Mouse (Mus musculus) ES-E14 (cell line): ENCODE measurements around the gene Kxd1. TPM values are rescaled to one million over a fixed set of nuclear protein-coding genes. Genes with fewer than 3 reads are reported as not detected.

Experiments
- DNase-seq: peaks from one replicate; pipeline ENCODE4 v3.0.0-alpha.2; 2013; ENCODE audit warnings: low read depth, low spot score
- H3K27ac ChIP-seq: 2 replicates; pipeline ENCODE4 v1.5.1; 2012; ENCODE audit warnings: low read depth, mild to moderate bottlenecking, low read length, moderate library complexity, mixed read lengths; ENCODE audit not compliant: poor library complexity, insufficient read depth, severe bottlenecking
- H3K36me3 ChIP-seq: 2 replicates; pipeline ENCODE4 v1.6.1; 2012; ENCODE audit warnings: mild to moderate bottlenecking, low read length, moderate library complexity, mixed read lengths; ENCODE audit not compliant: control insufficient read depth, poor library complexity, insufficient read depth, severe bottlenecking
- H3K4me1 ChIP-seq, 2 experiments: fragments of 150-350 bp in 1 of 2; sonication (generic) in 1 of 2; 2 replicates each; pipeline ENCODE4 v1.6.1; 2012; ENCODE audit warnings: low read length in 2 of 2, mild to moderate bottlenecking in 1 of 2, mixed read lengths in 1 of 2; ENCODE audit not compliant: control insufficient read depth in 2 of 2, insufficient read depth in 2 of 2, poor library complexity in 1 of 2
- H3K4me3 ChIP-seq, 2 experiments: fragments of 150-350 bp in 1 of 2; sonication (generic) in 1 of 2; 2 replicates each; pipeline ENCODE4 v1.5.1; 2012; ENCODE audit warnings: low read length in 2 of 2, low read depth in 1 of 2, mild to moderate bottlenecking in 1 of 2, mixed read lengths in 1 of 2; ENCODE audit not compliant: insufficient read depth in 1 of 2, poor library complexity in 1 of 2, severe bottlenecking in 1 of 2
- H3K9ac ChIP-seq: 2 replicates; pipeline ENCODE4 v1.6.1; 2012; ENCODE audit warnings: low read depth, mild to moderate bottlenecking, low read length, mixed read lengths; ENCODE audit not compliant: poor library complexity, insufficient read depth, severe bottlenecking
- H3K9me3 ChIP-seq: fragments of 150-350 bp; sonication (generic); 2 replicates; pipeline ENCODE4 v1.6.1; 2012; ENCODE audit warnings: low read depth, mild to moderate bottlenecking, low read length; ENCODE audit not compliant: control insufficient read depth, insufficient read depth
- CHD2 ChIP-seq: IDR thresholded peaks from 2 replicates; pipeline ENCODE4 v1.6.1; 2014; ENCODE audit warnings: mild to moderate bottlenecking, low read depth, low read length, inconsistent platforms
- HCFC1 ChIP-seq: IDR thresholded peaks from 2 replicates; pipeline ENCODE4 v1.6.1; 2012; ENCODE audit warnings: low read length, inconsistent platforms, borderline replicate concordance; ENCODE audit not compliant: insufficient read depth
- MAFK ChIP-seq: IDR thresholded peaks from 2 replicates; pipeline ENCODE4 v1.6.1; 2014; ENCODE audit warnings: mild to moderate bottlenecking, low read depth, low read length, inconsistent platforms; ENCODE audit not compliant: insufficient read depth
- ZC3H11A ChIP-seq: IDR thresholded peaks from 2 replicates; pipeline ENCODE4 v1.6.1; 2012; ENCODE audit warnings: low read depth, mild to moderate bottlenecking, inconsistent platforms, low read length, borderline replicate concordance
- ZNF384 ChIP-seq: IDR thresholded peaks from 2 replicates; pipeline ENCODE4 v1.6.1; 2012; ENCODE audit warnings: low read depth, low read length, inconsistent platforms
- in situ Hi-C, 2 experiments: fragments of 600-800 bp; cut with MboI; formaldehyde crosslinking; loops; one replicate each; pipeline ENCODE4 v1.15.1; 2025; ENCODE audit warnings: low sequenced_read_pairs in 2 of 2, inconsistent platforms in 1 of 2; ENCODE audit not compliant: unreplicated experiment in 2 of 2
- total RNA-seq: library from RNA; depleted of rRNA; stranded (reverse); fragments of 300-350 nt; gene quantifications from 2 replicates; pipeline ENCODE4 v1.2.3, GENCODE M21; 2012

Gene Kxd1
- total RNA-seq, 1 experiment, result 35.3 TPM

GRCm38 (mm10) chr8:70549412-70550184 lies 21.8 kb upstream of the Kxd1 start:
- Histone ChIP-seq H3K4me1 (no peaks in the 10 kb centered on the region; a peak in 1 of 4 replicates), H3K4me3 (no peak overlapping the region), H3K36me3 (no peaks in the 10 kb centered on the region; the same call in 1 of the 2 replicates), H3K9me3 (no peaks in the 10 kb centered on the region), H3K27ac (no peak overlapping the region), H3K9ac (no peak overlapping the region)
- in situ Hi-C loops, result no loop called here
- TF ChIP-seq CHD2 (no peak), ZNF384 (peak; percentile 85)
- no peak for DNase-seq

GRCm38 (mm10) chr8:70547762-70548161 lies 20.0 kb upstream of the Kxd1 start:
- Histone ChIP-seq H3K9ac (no peak overlapping the region), H3K4me1 (no peaks in the 10 kb centered on the region; a peak in 1 of 4 replicates), H3K36me3 (no peaks in the 10 kb centered on the region; the same call in 1 of the 2 replicates), H3K4me3 (no peak overlapping the region), H3K27ac (no peak overlapping the region), H3K9me3 (no peaks in the 10 kb centered on the region)
- no peak for DNase-seq
- TF ChIP-seq CHD2 (no peak), HCFC1 (no peak), MAFK (no peak), ZC3H11A (no peak), ZNF384 (no peak)
- in situ Hi-C loops, result no loop called here

- TF ChIP-seq HCFC1 (no peak), MAFK (no peak), CHD2 (no peak), ZNF384 (no peak), ZC3H11A (no peak)
- in situ Hi-C loops, result no loop called here
Measured at GRCm38 (mm10) chr8:70546412-70546811, 18.7 kb upstream of the Kxd1 start.

GRCm38 (mm10) chr8:70544200-70544687 lies 16.5 kb upstream of the Kxd1 start:
- Histone ChIP-seq H3K4me1 (peaks cover 0 to 2% of the 10 kb centered on the region in 2 experiments; a peak in 1 of 4 replicates), H3K36me3 (no peaks in the 10 kb centered on the region; the same call in 1 of the 2 replicates), H3K9ac (no peak overlapping the region), H3K4me3 (no peak overlapping the region), H3K9me3 (no peaks in the 10 kb centered on the region), H3K27ac (no peak overlapping the region)
- in situ Hi-C loops, result no loop called here
- TF ChIP-seq CHD2 (no peak), HCFC1 (no peak), ZC3H11A (no peak), ZNF384 (0 out of 2 replicates have a peak, but pooled peaks have one; percentile 19), MAFK (no peak)
- DNase-seq, result no peak

More at GRCm38 (mm10) chr8:70546412-70546811, 18.7 kb upstream of the Kxd1 start:
- no peaks in the 10 kb centered on the region for H3K9me3 ChIP-seq
- H3K9ac ChIP-seq, result no peak overlapping the region
- H3K27ac ChIP-seq, result no peak overlapping the region
- H3K4me3 ChIP-seq, result no peak overlapping the region
- no peaks in the 10 kb centered on the region; a peak in 1 of 4 replicates for H3K4me1 ChIP-seq
- no peaks in the 10 kb centered on the region; the same call in 1 of the 2 replicates for H3K36me3 ChIP-seq
- no peak for DNase-seq
